Mouse (Mus musculus) kidney, adult 18-20 months (tissue): ENCODE results near the gene Lrrn1.

Source experiments
- DNase-seq: peaks from one replicate; pipeline ENCODE4 v3.0.0; 2021

Lrrn1 gene

DNA sequence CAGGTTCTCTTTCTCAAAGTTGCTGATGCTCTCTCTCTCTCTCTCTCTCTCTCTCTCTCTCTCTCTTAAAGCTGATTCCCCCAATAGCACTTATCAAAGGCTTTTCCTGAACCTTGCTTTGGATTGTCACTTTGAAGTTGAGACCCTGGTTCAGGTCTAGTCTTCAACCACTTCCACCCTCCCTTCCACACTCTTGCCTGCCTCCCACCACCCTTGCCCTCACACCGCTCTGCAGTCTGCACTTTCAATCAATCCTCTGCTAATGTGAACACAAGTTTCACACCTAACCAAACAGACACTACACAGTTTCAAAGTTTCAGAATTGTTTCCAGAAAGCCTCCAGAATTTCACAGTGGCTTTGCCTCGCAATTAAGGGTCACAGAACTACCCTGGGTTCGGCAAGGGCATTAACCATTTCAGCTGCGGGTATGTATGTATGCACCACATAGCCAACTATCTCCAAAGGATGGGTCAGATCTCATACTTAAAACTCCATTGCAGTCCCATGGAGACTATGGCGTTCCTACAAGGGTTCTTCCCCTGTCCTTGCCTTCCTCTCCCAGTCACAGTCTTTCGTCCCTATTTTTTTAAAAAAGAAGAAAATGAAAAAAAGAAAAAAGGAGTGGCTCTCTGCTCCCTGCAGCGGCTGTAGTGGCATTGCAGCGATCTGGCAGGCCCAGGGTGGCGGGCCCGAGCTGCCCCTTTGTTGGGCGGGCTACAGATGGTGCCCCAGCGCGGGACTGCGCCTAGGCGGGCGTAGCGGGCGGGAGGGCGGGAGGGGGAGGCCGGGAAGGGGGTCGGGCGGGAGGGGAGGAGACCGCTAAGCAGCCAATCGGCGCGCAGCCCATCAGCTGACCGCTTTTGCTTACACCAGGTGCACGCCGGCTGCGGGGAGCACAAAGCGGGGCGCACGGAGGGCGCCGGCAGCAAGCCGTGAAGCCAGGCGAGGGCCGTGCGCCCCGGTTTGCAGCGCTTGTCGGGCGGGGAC, at the start of gene Lrrn1:
Gene Lrrn1 (plus strand): TSS at position 892 of the 988 bp plus-strand sequence.
- peak; percentile 28 for DNase-seq

DNA sequence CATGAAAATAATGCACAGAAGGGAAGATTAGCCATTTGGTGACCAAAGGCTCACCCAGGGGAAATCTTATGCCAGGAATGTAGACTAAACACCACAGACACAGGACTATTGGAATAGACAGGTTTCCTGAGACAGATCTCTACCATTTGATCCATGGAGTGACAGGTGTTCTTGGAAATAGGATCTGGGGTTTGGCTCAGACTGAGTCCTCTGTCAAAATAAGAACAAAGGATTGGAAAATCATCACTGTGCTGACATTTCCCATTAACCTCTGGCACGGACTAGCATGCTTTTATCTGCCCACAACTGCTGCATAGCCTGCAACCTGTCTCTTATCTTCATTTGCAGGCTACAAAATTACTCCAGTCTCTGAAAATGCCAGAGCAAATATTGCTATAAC, 35.1 kb upstream of the Lrrn1 start:
- no peak for DNase-seq

DNA sequence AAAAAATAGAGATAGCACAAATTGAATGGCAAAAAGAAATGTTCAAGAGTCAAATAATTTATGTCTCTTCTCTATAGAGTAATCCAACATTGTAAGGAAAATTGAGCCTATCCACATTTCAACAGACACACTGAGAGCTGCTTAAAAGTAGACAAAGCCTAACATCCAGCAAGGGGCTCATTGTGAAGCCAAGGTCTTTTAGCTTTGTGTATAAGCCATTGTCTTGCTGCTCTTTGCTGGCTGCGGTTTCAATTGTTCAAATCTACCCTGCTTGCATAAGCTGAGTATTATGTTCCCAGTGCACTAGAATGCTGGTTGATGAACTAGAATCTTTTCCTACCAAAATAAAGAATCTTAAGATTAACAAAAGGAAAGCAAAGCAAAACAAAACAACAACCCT, 33.7 kb upstream of the Lrrn1 start:
- DNase-seq, result no peak

DNA sequence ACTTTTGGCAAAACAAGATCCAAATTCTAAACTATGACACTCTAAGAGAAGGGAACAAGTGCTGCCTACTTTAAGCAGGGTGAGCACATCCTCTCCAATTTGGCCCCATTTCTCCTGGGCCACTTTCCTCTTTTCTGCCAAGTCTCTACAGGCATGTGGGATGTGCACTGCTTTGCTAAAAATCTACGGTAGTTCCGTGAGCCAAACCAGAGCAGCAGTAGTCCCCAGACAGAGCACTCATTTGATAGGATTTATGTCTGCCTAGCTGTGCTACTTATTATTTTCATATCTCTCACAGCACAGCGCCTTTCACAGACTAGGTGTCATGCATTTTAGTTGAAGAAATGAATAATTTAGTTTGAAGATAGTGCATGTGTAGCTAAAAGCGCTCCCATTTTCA, 15.9 kb upstream of the Lrrn1 start:
- no peak for DNase-seq

- no peak for DNase-seq
Observed at GRCm38 (mm10) chr6:107523953-107524352, 5.6 kb upstream of the Lrrn1 start.

DNA sequence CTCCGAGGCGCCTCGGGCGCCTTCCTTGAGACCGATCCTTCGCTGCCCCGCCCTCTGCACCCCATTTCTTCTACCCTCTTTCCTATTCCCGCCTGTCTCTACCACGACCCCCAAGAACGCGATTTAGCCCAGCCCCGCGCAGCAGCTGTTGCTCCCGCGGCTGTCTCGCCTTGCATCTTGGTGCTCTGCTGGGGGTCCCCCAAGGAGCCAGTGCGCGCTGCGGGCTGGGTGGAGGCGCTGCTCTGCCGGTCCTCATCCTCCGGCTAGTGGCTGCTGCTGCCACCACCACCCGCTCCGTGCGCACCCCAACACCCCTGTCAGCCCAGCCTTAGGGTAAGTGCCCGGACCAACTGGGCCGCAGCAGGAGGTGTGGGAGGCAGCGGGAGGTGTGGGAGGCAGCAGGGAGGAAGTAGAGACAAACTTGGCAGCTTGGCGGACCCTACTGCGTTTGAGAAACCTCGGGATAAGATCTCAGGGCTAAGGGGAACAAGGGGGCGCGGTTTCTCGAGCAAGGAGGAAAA, 403 bp downstream of the Lrrn1 start:
- DNase-seq, result peak; percentile 9

DNA sequence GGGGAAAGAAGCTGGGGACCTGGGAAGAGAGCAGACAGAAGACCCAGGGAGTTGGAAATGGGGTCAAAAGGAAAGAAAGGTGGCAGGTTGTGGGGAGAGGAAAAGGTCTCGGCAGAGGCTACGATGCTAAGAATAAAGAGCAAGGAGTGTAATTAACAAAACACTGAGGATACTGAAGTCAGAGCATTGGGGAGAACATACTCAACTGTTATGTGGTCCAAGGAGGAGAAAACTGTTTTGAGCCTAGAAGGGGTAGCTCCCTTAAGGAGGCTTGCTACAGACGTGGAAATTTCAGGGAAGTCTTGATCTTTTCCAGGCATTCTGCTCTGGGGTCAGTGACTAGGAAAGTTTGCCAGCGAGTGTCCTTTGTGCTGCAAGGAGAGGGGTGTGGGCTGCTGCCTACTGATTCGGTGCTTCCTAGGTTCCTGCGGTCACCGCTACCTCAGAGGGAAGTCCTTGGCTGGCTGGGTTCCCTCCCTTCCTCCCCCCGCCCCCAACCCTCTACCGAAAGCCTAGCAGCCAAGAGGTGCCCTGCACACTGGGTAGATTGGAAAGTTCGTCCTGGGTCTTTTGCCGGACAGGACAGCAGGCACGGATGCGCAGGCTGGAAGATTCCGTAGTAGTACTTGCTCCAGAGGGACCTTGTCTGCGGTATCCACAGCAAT, 1.2 kb downstream of the Lrrn1 start:
- no peak for DNase-seq

GRCm38 (mm10) chr6:107531526-107532080, 2.0 kb downstream of the Lrrn1 start:
- DNase-seq, result no peak

DNA sequence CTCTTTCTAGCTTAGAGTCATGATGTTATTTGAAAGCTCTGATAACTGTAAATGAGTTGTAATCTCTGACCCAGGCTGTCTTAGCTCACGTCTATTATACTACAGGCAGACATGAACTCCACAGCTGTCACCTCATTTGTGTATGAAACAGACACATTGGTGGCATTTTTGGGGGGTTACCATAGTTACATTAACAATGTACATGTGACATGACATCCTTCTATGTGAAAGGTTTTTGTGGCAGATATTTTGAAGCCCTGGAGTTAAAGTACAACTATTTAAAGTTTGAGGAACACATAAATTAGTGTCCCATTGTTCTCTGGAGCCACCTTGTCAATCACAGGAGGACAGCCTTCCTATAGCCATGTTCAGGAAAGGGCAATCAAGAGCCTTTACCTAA, 5.0 kb downstream of the Lrrn1 start:
- no peak for DNase-seq

DNA sequence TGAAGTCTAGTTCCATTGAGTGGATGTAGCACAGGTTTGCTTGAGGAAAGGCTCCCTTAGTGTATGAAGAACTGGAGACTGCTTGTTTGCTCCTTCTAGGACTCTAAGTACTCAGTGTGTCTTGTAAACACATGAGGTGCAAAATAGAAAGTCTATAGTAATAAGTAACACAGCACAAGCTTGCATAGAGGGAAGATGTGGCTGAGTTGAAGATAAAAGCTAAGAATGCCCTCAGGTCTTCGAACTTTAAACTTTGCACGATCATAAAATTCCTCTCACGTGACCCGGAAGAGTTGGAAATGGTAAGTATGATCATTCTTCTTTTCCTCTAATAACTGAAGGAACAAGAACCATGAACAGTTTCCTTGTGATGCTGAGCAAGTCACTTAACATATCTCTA, 7.1 kb downstream of the Lrrn1 start:
- DNase-seq, result no peak

- DNase-seq, result no peak
Observed at GRCm38 (mm10) chr6:107541222-107541621, 11.7 kb downstream of the Lrrn1 start.

DNA sequence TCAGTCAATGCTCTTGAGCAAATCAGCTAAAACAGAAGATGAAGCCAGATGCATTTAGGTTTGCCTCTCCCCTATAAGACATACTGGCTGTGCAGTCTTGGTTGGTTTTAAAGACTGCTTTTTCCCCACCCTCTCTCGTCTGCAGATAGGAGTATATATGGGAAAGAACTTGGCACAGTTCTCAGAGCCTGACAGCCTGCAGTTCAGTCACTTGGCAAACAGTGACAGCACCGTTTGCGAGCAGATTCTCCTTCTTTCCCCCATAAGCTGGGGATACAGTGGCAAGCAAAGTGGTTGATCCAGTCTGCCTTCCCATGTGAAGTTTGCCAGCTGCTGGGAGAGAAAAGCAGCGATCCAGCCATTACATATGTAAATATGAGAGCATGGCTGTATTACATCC, 12.3 kb downstream of the Lrrn1 start:
- DNase-seq, result no peak

DNA sequence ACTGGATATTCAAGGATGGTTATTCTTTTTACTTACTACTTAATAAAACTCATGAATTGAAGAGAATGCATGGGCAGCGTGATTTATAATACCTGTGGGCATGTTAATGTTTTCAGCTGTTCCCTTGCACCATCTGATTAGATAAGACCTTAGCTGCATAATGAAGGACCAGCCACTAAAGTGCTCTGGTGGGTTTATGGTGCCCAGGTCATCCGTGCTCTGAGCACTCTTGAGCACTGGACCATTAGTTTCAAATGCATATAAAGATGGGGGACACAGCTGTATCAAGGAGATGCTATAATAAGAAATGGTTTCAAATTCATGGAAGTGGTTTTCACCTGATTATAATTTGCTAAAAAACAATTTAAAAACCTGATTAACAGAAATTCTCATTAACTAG, 16.7 kb downstream of the Lrrn1 start:
- no peak for DNase-seq

DNA sequence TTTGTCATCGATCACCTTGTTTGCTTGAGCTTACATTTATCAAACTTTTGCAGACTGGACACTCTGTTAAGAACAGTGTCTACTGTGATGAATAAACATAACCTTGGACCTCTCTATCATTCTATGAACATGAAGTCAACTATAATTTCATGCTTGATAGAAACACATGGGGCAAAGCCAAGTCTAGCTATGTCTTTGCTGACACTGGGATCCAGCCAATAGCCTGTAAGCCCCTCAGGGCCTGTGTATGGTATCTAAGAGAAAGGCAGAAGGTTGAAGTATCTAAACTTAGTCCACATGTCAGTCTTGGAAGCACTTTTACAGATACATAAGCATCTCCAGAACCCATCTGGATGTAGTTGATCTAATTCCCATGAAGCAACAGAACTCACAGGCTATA, 22.9 kb downstream of the Lrrn1 start:
- no peak for DNase-seq

- DNase-seq, result no peak
Observed at GRCm38 (mm10) chr6:107555364-107555763, 25.8 kb downstream of the Lrrn1 start.

DNA sequence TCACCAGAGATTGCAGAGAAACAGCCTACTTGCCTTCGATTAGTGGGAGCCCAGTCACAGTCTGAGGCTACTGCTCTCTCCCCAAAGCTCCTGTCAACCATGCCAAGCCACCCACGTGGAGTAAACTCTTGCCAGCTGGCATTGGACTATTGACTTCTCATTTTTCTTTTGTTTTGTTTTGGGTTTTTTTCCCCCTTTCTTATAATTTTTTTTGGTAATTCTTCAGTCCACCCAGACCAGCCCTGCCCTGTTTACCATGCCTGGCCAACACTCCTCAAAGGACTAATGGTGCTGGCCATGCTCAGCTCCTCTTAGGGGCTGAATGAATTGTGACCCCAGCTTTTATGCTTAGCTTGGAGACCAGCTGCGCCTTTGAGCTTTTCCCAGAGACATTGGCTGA, 27.4 kb downstream of the Lrrn1 start:
- DNase-seq, result no peak

DNA sequence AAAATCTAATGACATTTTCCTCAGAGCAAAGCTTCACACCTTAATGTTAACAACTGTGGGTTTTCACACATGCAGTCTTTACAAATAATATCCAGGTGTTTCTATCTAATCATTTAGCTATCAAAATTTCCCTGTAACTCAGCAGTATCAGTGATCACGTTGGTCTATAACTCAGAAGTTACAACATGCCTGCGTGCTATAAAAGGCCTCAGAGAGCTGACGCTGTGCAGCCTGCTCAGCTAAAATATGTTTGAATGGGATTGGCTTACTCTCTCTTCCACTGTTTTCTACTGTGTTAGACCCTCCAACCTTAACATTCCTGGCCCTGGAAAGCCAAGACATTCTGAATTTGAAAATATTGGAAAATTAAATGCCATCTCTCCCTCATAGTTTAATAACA, 28.2 kb downstream of the Lrrn1 start:
- DNase-seq, result no peak

- DNase-seq, result no peak
Observed at GRCm38 (mm10) chr6:107562255-107562654, 32.7 kb downstream of the Lrrn1 start.

DNA sequence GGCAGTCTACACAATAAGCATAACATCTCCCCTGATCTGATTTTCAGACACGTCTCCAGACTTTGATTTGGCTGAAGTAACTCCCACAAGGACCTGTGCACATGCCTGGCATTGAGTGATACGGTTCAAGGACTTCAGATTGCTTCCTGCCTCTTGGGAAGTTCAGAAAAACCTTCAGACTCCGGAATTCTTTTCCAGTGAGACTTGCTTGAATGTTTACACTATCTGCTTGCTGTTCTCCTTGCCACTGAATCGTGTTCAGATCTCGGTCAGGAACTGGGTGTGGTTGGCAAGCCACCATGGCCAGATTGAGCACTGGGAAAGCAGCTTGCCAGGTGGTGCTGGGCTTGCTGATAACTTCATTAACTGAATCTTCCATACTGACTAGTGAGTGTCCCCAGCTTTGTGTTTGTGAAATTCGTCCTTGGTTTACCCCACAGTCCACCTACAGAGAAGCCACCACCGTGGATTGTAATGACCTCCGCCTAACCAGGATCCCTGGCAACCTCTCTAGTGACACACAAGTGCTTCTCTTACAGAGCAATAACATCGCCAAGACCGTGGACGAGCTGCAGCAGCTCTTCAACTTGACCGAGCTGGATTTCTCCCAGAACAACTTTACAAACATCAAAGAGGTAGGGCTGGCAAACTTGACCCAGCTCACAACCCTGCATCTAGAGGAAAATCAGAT, 37.5 kb downstream of the Lrrn1 start:
- no peak for DNase-seq

GRCm38 (mm10) chr6:107574561-107574960, 45.0 kb downstream of the Lrrn1 start:
- no peak for DNase-seq

- DNase-seq, result no peak
Observed at GRCm38 (mm10) chr6:107575405-107575804, 45.8 kb downstream of the Lrrn1 start.

DNA sequence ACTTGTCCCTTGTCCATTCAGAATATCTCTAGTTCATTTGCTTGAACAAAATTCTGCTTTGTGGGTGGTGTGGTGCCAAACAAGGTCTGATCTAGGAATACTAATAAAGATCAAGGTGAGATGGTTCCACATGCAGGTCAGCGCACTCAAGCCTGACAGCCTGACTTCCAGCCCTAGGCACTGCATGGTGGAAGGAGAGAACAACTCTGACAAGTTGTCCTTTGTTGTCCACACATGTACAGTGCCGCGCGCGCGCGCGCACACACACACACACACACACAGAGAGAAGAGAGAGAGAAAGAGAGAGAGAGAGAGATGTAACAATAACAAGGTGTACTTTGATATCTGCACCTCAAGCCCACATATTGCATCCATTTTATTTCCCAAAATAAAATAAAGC, 47.7 kb downstream of the Lrrn1 start:
- no peak for DNase-seq

DNA sequence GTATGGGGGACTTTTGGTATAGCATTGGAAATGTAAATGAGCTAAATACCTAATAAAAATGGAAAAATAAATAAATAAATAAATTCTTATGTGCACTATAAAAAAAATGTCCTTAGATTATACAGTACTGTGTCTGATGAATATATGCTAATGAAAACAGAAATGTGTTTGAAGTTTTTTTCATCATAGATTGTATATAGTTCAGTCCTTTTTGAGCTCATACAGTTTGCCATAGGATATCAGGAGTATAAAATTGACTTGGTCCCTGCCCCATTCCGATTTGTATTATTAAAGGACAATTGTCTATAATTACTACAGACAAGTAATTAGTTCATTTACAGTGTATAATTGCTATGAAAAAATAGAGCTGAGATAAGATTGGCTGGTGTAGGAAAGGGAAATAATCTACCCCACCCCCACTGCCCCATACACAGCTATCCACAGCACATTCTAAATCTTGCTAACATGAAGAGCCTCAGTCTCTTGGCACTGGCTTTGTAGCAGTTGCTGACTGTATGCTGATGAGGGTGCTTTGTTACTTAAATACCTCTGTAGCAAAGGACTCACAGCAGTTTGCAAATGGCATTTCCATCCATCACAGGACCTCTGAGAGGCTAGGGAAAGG, 54.3 kb downstream of the Lrrn1 start:
- DNase-seq, result no peak
